Comparison of ENCODE assay signal across 12 mouse cellular contexts in the genomic region with DNA sequence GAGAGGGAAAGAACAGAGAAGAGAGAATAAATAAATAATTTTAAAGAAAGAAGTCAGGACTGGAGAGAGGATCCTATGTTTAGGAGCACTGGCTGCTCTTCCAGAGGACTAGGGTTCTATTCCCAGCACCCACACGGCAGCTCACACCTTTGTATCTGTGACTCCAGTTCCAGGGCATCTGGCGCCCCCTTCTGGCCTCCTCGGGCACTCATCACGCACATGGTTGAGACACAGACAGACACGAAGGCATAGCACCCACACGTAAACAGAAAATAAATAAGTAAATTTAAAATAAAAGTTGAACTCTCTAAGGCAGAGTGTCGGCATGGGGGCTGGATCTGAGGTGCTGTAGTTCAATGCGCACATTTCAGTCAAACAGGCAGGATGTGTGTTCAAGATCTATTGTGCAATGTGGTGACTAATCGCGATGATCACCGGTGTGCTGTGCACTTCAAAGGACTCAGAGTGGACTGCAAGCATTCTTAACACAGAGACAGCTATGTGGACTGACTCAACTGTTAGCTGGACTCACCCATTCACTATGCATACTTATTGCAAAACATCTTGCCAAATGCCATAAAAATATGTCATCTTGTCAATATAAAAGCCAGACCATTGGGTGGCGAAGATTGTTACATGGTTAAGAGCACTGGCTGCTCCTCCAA. TPM values are rescaled to one million over a fixed set of nuclear protein-coding genes. Genes with fewer than 3 reads are reported as not detected.
DNase-seq lines count a peak whose midpoint lies in the region; ATAC-seq and TF ChIP-seq lines count a peak whose summit lies in the region.
"Had no signal": no experiment of that assay in that cellular context is flagged by ENCODE, and none has a peak within 500 bp of the region (broad histone marks: within the 10 kb centered on the region; RNA-seq: fewer than 3 reads in every experiment).

No protein-coding gene starts in this region.

- no peak for DNase-seq in layer of hippocampus, adult 2 months (ENCODE audit: low spot score in 2 of 2)
- DNase-seq in layer of hippocampus, postnatal 36 days, result no peak
- DNase-seq in ES-CJ7 (ENCODE audit: low read depth, low spot score), result peak; percentile 62
- no peak for DNase-seq in ovary, postnatal 36 days (ENCODE audit: low spot score)
- DNase-seq: spleen, adult 18-20 months had no signal

- ATAC-seq in intestine, embryonic 16.5 days, result peak; percentile 65
- peak; percentile 69 for ATAC-seq in megakaryocyte progenitor cell, adult 5-6 weeks (replicated peaks; ENCODE audit: poor library complexity)
- no peak for ATAC-seq in neural tube, embryonic 15.5 days (ENCODE audit: low FRiP score)
- ATAC-seq in kidney, embryonic 15.5 days (replicated peaks; ENCODE audit: low FRiP score), result no peak

- WGBS in intestine, embryonic 16.5 days, result 85% methylated on average over 12 of the region's 12 CpGs
- 94% methylated on average over 12 of the region's 12 CpGs for WGBS in neural tube, embryonic 15.5 days
- 89% methylated on average over 12 of the region's 12 CpGs for WGBS in kidney, embryonic 15.5 days

- no peaks in the 10 kb centered on the region for H3K27me3 ChIP-seq in intestine, embryonic 16.5 days (replicated peaks; ENCODE audit: control insufficient read depth, insufficient read depth, low read length)
- no peaks in the 10 kb centered on the region for H3K27me3 ChIP-seq in neural tube, embryonic 15.5 days (replicated peaks)
- no peaks in the 10 kb centered on the region for H3K27me3 ChIP-seq in kidney, embryonic 15.5 days
- H3K27me3 ChIP-seq: embryonic facial prominence, embryonic 15.5 days; hindbrain, embryonic 15.5 days; neural tube, embryonic 12.5 days had no signal

- no peak overlapping the region for H3K9ac ChIP-seq in intestine, embryonic 16.5 days (ENCODE audit: low read depth, low read length)
- H3K9ac ChIP-seq in neural tube, embryonic 15.5 days (replicated peaks), result no peak overlapping the region
- no peak overlapping the region for H3K9ac ChIP-seq in kidney, embryonic 15.5 days
- H3K9ac ChIP-seq: embryonic facial prominence, embryonic 15.5 days; hindbrain, embryonic 15.5 days; neural tube, embryonic 12.5 days had no signal

- no peaks in the 10 kb centered on the region for H3K36me3 ChIP-seq in intestine, embryonic 16.5 days (ENCODE audit: control insufficient read depth, insufficient read depth, low read length)
- H3K36me3 ChIP-seq in neural tube, embryonic 15.5 days, result no peaks in the 10 kb centered on the region
- H3K36me3 ChIP-seq in kidney, embryonic 15.5 days, result no peaks in the 10 kb centered on the region
- H3K36me3 ChIP-seq: embryonic facial prominence, embryonic 15.5 days; hindbrain, embryonic 15.5 days; neural tube, embryonic 12.5 days had no signal

- H3K4me3 ChIP-seq in layer of hippocampus, adult 2 months, result no peak overlapping the region
- no peak overlapping the region for H3K4me3 ChIP-seq in intestine, embryonic 16.5 days (ENCODE audit: low read length)
- no peak overlapping the region for H3K4me3 ChIP-seq in neural tube, embryonic 15.5 days (replicated peaks)
- H3K4me3 ChIP-seq in kidney, embryonic 15.5 days (replicated peaks), result no peak overlapping the region
- H3K4me3 ChIP-seq: embryonic facial prominence, embryonic 15.5 days; hindbrain, embryonic 15.5 days; neural tube, embryonic 12.5 days had no signal

- H3K9me3 ChIP-seq in intestine, embryonic 16.5 days (ENCODE audit: control insufficient read depth, low read length), result no peaks in the 10 kb centered on the region
- H3K9me3 ChIP-seq in neural tube, embryonic 15.5 days (replicated peaks), result no peaks in the 10 kb centered on the region
- H3K9me3 ChIP-seq in kidney, embryonic 15.5 days (replicated peaks), result no peaks in the 10 kb centered on the region
- H3K9me3 ChIP-seq: embryonic facial prominence, embryonic 15.5 days; hindbrain, embryonic 15.5 days; neural tube, embryonic 12.5 days had no signal

- no peaks in the 10 kb centered on the region for H3K4me1 ChIP-seq in intestine, embryonic 16.5 days (ENCODE audit: control insufficient read depth, insufficient read depth, low read length)
- no peaks in the 10 kb centered on the region for H3K4me1 ChIP-seq in neural tube, embryonic 15.5 days
- H3K4me1 ChIP-seq in kidney, embryonic 15.5 days, result peaks cover 7% of the 10 kb centered on the region; the same call in 1 of the 2 replicates
- H3K4me1 ChIP-seq: embryonic facial prominence, embryonic 15.5 days; hindbrain, embryonic 15.5 days; neural tube, embryonic 12.5 days had no signal

- TF ChIP-seq CTCF in layer of hippocampus, adult 2 months (conservative IDR thresholded peaks at IDR 0.05), result 0 out of 2 replicates have a peak, but pooled peaks have one; percentile 20

- no peak overlapping the region for H3K27ac ChIP-seq in layer of hippocampus, adult 2 months
- H3K27ac ChIP-seq in intestine, embryonic 16.5 days (ENCODE audit: low read length), result no peak overlapping the region
- H3K27ac ChIP-seq in neural tube, embryonic 15.5 days (replicated peaks), result no peak overlapping the region
- H3K27ac ChIP-seq in kidney, embryonic 15.5 days, result no peak overlapping the region
- H3K27ac ChIP-seq: embryonic facial prominence, embryonic 15.5 days; hindbrain, embryonic 15.5 days; neural tube, embryonic 12.5 days had no signal

- H3K4me2 ChIP-seq in intestine, embryonic 16.5 days (ENCODE audit: low read depth, low read length), result no peak overlapping the region
- H3K4me2 ChIP-seq in neural tube, embryonic 15.5 days, result no peak overlapping the region
- H3K4me2 ChIP-seq in kidney, embryonic 15.5 days, result no peak overlapping the region
- H3K4me2 ChIP-seq: embryonic facial prominence, embryonic 15.5 days; hindbrain, embryonic 15.5 days; neural tube, embryonic 12.5 days had no signal

RNA-seq across cellular contexts. Expression of a gene that starts 31.4 kb away (rescaled TPM):
- 10 to 100 TPM; 51.4 to 59.6 TPM for total RNA-seq in layer of hippocampus, adult 2 months (2021)
- total RNA-seq in layer of hippocampus, postnatal 36 days (2021), result 10 to 100 TPM; 53.5 to 59.1 TPM
- 365 and 370 TPM in 2 replicates for polyA plus RNA-seq in intestine, embryonic 16.5 days (2015; fragmentation: Nextera tagmentation; extraction: Ambion mirVana)
- 1,064 and 1,073 TPM in 2 replicates for total RNA-seq in megakaryocyte progenitor cell, adult 5-6 weeks (2015)
- total RNA-seq in megakaryocyte progenitor cell, adult 5-6 weeks (2017), result 756 and 853 TPM in 2 replicates
- polyA plus RNA-seq in neural tube, embryonic 15.5 days (2015; fragmentation: Nextera tagmentation; extraction: Ambion mirVana), result 79.3 and 129 TPM in 2 replicates
- 170 and 174 TPM in 2 replicates for polyA plus RNA-seq in kidney, embryonic 15.5 days (2015; fragmentation: Nextera tagmentation; extraction: Ambion mirVana)

Comparison
In these comparisons a context has a peak if more than half of its experiments do, and no peak if none do; other contexts are left out.
1. ATAC-seq: peak in intestine, embryonic 16.5 days (single experiment) and megakaryocyte progenitor cell, adult 5-6 weeks (single experiment); none in neural tube, embryonic 15.5 days (single experiment) and kidney, embryonic 15.5 days (single experiment).
2. RNA of a gene that starts 31.4 kb away (total RNA-seq): 756 to 1,073 TPM in megakaryocyte progenitor cell, adult 5-6 weeks; 51.4 to 59.6 TPM in layer of hippocampus, adult 2 months and 53.5 to 59.1 TPM in layer of hippocampus, postnatal 36 days; every median in the first group is over 10 times any median in the second.